Mouse (Mus musculus) heart, postnatal 36 days (tissue): ENCODE results near the gene Dtx3. TPM values are rescaled to one million over a fixed set of nuclear protein-coding genes. Genes with fewer than 3 reads are reported as not detected.
"Not testable (repeated sequence)": the region's sequence is repeated elsewhere in the genome, so short reads cannot be mapped to it uniquely, and the experiment has no call there.

ENCODE experiments used
- DNase-seq, 2 experiments: peaks; one replicate each; pipeline ENCODE4 v3.0.0; 2021 to 2022
- intact Hi-C: fragments of 180-260 bp; cut with DNase I; formaldehyde crosslinking; loops from one replicate; pipeline ENCODE4 v1.15.1; 2025
- total RNA-seq, 2 experiments: library from RNA; stranded (reverse); gene quantifications; 2 replicates each; pipeline ENCODE4 v1.2.3; 2021

Dtx3 gene
- total RNA-seq, 2 experiments from 2014 or later: 25.8 to 29.4 TPM

- intact Hi-C loops: no loop called here
- no peak for DNase-seq
Measured at GRCm38 (mm10) chr10:127208921-127209320, 13.4 kb upstream of the Dtx3 start.

- intact Hi-C loops: no loop called here
- DNase-seq: no peak
Measured at GRCm38 (mm10) chr10:127205373-127205772, 9.8 kb upstream of the Dtx3 start.

- intact Hi-C loops: no loop called here
- DNase-seq: no peak
Measured at GRCm38 (mm10) chr10:127204589-127204988, 9.1 kb upstream of the Dtx3 start.

- intact Hi-C loops: no loop called here
- no peak for DNase-seq
Measured at GRCm38 (mm10) chr10:127203106-127203505, 7.6 kb upstream of the Dtx3 start.

GRCm38 (mm10) chr10:127200279-127200678, 4.8 kb upstream of the Dtx3 start:
- no peak for DNase-seq
- intact Hi-C loops: no loop called here

GRCm38 (mm10) chr10:127199474-127199873, 3.9 kb upstream of the Dtx3 start:
- intact Hi-C loops: no loop called here
- no peak for DNase-seq

GRCm38 (mm10) chr10:127199068-127199467, 3.5 kb upstream of the Dtx3 start:
- DNase-seq: no peak
- intact Hi-C loops: no loop called here

- intact Hi-C loops: no loop called here
- DNase-seq: no peak
Measured at GRCm38 (mm10) chr10:127198492-127198891, 3.0 kb upstream of the Dtx3 start.

- DNase-seq: no peak
- intact Hi-C loops: no loop called here
Measured at GRCm38 (mm10) chr10:127197505-127198110, 2.1 kb upstream of the Dtx3 start.

- no peak for DNase-seq
- intact Hi-C loops: no loop called here
Measured at GRCm38 (mm10) chr10:127197104-127197503, 1.6 kb upstream of the Dtx3 start.

GRCm38 (mm10) chr10:127196392-127196791, 864 bp upstream of the Dtx3 start:
- peak; percentile 64 to 65 for DNase-seq
- intact Hi-C loops: no loop called here

GRCm38 (mm10) chr10:127194428-127195327, 850 bp downstream of the Dtx3 start:
- intact Hi-C loops: no loop called here

GRCm38 (mm10) chr10:127193011-127193410, 2.5 kb downstream of the Dtx3 start:
- DNase-seq: no peak
- intact Hi-C loops: no loop called here

More at GRCm38 (mm10) chr10:127194428-127195327, 850 bp downstream of the Dtx3 start:
- peak; percentile 72 to 76 for DNase-seq

GRCm38 (mm10) chr10:127192057-127192328, 3.5 kb downstream of the Dtx3 start:
- DNase-seq, intact Hi-C loops: not testable (repeated sequence)

- intact Hi-C loops: no loop called here
- DNase-seq: no peak
Measured at GRCm38 (mm10) chr10:127191191-127192056, 4.1 kb downstream of the Dtx3 start.

- DNase-seq: no peak
- intact Hi-C loops: no loop called here
Measured at GRCm38 (mm10) chr10:127190398-127191190, 4.9 kb downstream of the Dtx3 start.

GRCm38 (mm10) chr10:127189651-127190381, 5.7 kb downstream of the Dtx3 start, which contains the start of gene Arhgef25:
Gene Arhgef25, minus strand, starts transcription at chr10:127190083.
- peak; percentile 68 to 81 for DNase-seq
- intact Hi-C loops: no loop called here

GRCm38 (mm10) chr10:127189116-127189650, 6.3 kb downstream of the Dtx3 start:
- DNase-seq: peak; percentile 66 to 73
- intact Hi-C loops: no loop called here

GRCm38 (mm10) chr10:127188465-127189115, 6.9 kb downstream of the Dtx3 start:
- intact Hi-C loops: no loop called here
- DNase-seq: peak; percentile 67 to 76
